Mouse (Mus musculus): ENCODE measurements around the gene 4930442H23Rik.

- TF ChIP-seq CTCF (IDR thresholded peaks at IDR 0.05) (peak; percentile 57), POLR2A (IDR thresholded peaks at IDR 0.05; ENCODE audit: insufficient read depth, low read depth, low read length) (peak; percentile 20; the same call in 1 of the 2 replicates), EP300 (IDR thresholded peaks at IDR 0.05; ENCODE audit: insufficient read depth, low read depth, low read length) (no peak)
Measured at GRCm38 (mm10) chr10:81210154-81210553, 26.5 kb upstream of the 4930442H23Rik start.
